Mouse (Mus musculus): ENCODE results near the gene Gm21876.
"Not testable (repeated sequence)": the region's sequence is repeated elsewhere in the genome, so short reads cannot be mapped to it uniquely, and the experiment has no call there.

Gene Gm21876

DNA sequence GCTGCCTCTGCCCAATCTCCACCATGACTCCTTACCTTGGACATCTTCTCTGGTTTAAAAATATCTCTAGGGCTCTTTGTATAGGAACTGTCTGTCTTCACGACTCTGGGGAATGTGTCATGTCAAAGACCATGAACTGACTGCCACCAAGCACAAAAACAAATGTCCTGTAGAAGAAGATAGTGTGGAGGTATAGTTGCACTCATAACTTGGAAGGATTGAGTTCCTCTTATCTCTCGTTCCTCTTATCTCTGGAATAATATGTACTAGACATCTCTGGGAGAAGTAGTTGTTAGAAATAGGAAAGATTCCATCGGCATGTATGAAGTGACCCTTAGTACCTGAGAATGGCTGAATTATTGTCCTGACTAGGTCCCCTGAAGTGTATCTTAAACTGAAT, at the start of gene Gm21876:
Gene Gm21876, minus strand, starts transcription at position 101 of the 400 bp plus-strand sequence.
- no peak for DNase-seq

DNA sequence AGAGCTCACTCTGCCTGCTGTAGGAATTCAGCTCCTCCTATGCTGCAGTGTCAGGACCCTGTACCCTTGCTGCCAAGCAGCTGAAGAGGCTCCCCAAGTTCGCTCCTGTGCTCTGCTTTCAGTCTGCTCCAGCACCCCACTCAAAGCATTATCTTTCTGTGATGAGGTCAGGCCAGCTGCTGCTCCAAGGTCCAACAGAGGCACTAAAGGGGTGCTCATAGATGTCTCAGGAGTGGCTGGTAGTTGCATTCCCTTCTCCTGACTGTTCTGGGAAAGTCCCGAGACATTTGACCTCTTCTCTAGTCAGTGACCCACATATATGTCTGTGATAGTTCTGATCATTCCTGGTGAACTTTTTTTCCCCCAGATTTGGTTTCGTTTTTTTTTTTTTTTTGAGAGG, 45.0 kb upstream of the Gm21876 start:
- DNase-seq = no peak

DNA sequence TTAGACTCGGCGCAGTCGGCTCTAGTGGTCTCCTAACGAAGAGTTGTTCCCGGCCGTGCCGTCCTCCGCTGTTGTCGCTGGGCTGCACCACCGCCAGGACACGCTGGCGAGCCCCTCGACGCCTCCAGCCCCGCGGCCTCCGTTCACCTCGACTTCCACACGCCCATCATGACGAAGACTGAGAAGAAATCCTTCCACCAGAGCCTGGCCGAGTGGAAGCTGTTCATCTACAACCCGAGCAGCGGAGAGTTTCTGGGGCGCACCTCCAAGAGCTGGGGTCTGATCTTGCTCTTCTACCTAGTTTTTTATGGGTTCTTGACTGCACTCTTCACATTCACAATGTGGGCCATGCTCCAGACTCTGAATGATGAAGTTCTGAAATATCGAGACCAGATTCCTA, 28.8 kb downstream of the Gm21876 start:
- DNase-seq = not testable (repeated sequence)
